In the genomic region with DNA sequence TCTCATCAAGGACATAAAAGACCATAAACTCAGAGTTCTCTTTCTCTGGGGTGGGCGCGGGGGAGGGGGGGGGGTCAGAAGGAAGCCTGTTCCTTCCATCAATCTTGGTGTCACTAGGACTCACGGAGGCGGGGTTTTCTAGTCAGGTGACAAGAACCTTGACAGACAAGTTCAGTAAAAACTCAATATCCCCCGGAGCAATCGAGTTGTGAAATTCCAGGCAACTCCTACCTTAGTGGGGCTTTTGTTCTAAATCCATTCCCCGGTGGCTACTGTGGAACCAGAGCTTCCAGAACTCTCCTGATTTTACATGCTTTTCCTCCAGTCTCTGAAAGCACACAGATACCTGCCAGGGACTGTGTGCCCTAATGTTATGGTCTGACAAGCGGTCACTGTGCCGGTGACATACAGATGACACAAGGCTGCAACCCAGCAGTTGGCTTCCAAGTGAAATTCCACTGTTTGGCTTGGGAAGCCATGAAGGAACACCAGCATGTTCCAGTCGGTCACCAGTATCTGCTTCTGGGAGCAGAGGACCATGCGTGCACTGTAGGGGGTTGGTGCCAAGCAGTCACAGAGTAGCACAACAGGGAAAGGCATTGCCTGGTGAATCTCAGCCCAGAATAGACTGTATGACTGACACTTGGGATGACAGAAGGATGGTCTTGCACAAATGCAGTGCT, we compare ENCODE assay signal across 12 mouse cellular contexts. TPM values are rescaled to one million over a fixed set of nuclear protein-coding genes. Genes with fewer than 3 reads are reported as not detected.
A peak's percentile ranks its signal among the peaks of the same experiment; 100 is the strongest.
DNase-seq lines count a peak whose midpoint lies in the region; ATAC-seq and TF ChIP-seq lines count a peak whose summit lies in the region.
"Had no signal": no experiment of that assay in that cellular context is flagged by ENCODE, and none has a peak within 500 bp of the region (broad histone marks: within the 10 kb centered on the region; RNA-seq: fewer than 3 reads in every experiment).

No protein-coding gene starts in this region.

- H3K4me3 ChIP-seq in hindbrain, embryonic 10.5 days = 0 out of 2 replicates have a peak overlapping the region, but pooled peaks have one; percentile 6
- H3K4me3 ChIP-seq in hindbrain, embryonic 12.5 days = no peak overlapping the region
- no peak overlapping the region for H3K4me3 ChIP-seq in brown adipose tissue, adult 24 weeks (ENCODE audit: insufficient read depth, low read depth, low read length)
- no peak overlapping the region for H3K4me3 ChIP-seq in liver, adult 2 months (ENCODE audit: insufficient read depth, low read depth, low read length)
- H3K4me3 ChIP-seq: forebrain, embryonic 15.5 days had no signal

- H3K9me3 ChIP-seq in hindbrain, embryonic 10.5 days = no peaks in the 10 kb centered on the region
- no peaks in the 10 kb centered on the region for H3K9me3 ChIP-seq in hindbrain, embryonic 12.5 days (replicated peaks)
- H3K9me3 ChIP-seq: forebrain, embryonic 15.5 days had no signal

- 67% methylated on average over 11 of the region's 11 CpGs for WGBS in hindbrain, embryonic 10.5 days
- WGBS in hindbrain, embryonic 12.5 days = 62% methylated on average over 11 of the region's 11 CpGs
- WGBS in liver, adult 2 months = 49% methylated on average over 11 of the region's 11 CpGs

- TF ChIP-seq CTCF in liver, adult 2 months (IDR thresholded peaks at IDR 0.05; ENCODE audit: low read depth, low read length) = no peak

- no peak overlapping the region for H3K4me2 ChIP-seq in hindbrain, embryonic 12.5 days (replicated peaks)
- H3K4me2 ChIP-seq: forebrain, embryonic 15.5 days had no signal

- no peak for ATAC-seq in hindbrain, embryonic 12.5 days (ENCODE audit: low FRiP score)
- no peak for ATAC-seq in megakaryocyte-erythroid progenitor cell, adult 5-6 weeks (replicated peaks; ENCODE audit: low FRiP score, low TSS enrichment, poor library complexity, severe bottlenecking)
- ATAC-seq: forebrain, embryonic 15.5 days had no signal

- no peak for TF ChIP-seq POLR2A in liver, adult 2 months (IDR thresholded peaks at IDR 0.05; ENCODE audit: extremely low read depth, insufficient read depth, low read length)

- H3K36me3 ChIP-seq in hindbrain, embryonic 10.5 days = peaks cover 21% of the 10 kb centered on the region; the same call in 1 of the 2 replicates
- no peaks in the 10 kb centered on the region for H3K36me3 ChIP-seq in hindbrain, embryonic 12.5 days
- no peaks in the 10 kb centered on the region for H3K36me3 ChIP-seq in liver, adult 2 months (ENCODE audit: control insufficient read depth, insufficient read depth, low read length)
- H3K36me3 ChIP-seq: forebrain, embryonic 15.5 days had no signal

- H3K27ac ChIP-seq in hindbrain, embryonic 10.5 days = peak overlapping the region; percentile 64
- no peak overlapping the region for H3K27ac ChIP-seq in hindbrain, embryonic 12.5 days
- H3K27ac ChIP-seq in brown adipose tissue, adult 24 weeks (replicated peaks; ENCODE audit: low read depth, low read length) = peak overlapping the region; percentile 15
- no peak overlapping the region for H3K27ac ChIP-seq in liver, adult 2 months (replicated peaks; ENCODE audit: insufficient read depth, low read depth, low read length)
- H3K27ac ChIP-seq: forebrain, embryonic 15.5 days had no signal

- H3K27me3 ChIP-seq in hindbrain, embryonic 10.5 days (ENCODE audit: insufficient read depth, poor library complexity, severe bottlenecking) = peaks cover 11% of the 10 kb centered on the region; the same call in 1 of the 2 replicates
- no peaks in the 10 kb centered on the region for H3K27me3 ChIP-seq in hindbrain, embryonic 12.5 days
- no peaks in the 10 kb centered on the region for H3K27me3 ChIP-seq in liver, adult 2 months (ENCODE audit: control insufficient read depth, insufficient read depth, low read length)
- H3K27me3 ChIP-seq: forebrain, embryonic 15.5 days had no signal

- peaks cover 78% of the 10 kb centered on the region for H3K4me1 ChIP-seq in hindbrain, embryonic 10.5 days (replicated peaks)
- peaks cover 59% of the 10 kb centered on the region for H3K4me1 ChIP-seq in hindbrain, embryonic 12.5 days
- H3K4me1 ChIP-seq in brown adipose tissue, adult 24 weeks (ENCODE audit: control insufficient read depth, insufficient read depth, insufficient read length, low read length) = peaks cover 44% of the 10 kb centered on the region
- H3K4me1 ChIP-seq in liver, adult 2 months (ENCODE audit: control insufficient read depth, insufficient read depth, low read length) = peaks cover 16% of the 10 kb centered on the region

- no peak overlapping the region for H3K9ac ChIP-seq in hindbrain, embryonic 12.5 days
- H3K9ac ChIP-seq in liver, adult 2 months (ENCODE audit: low read depth, low read length) = no peak overlapping the region
- H3K9ac ChIP-seq: forebrain, embryonic 15.5 days had no signal

- H3K79me2 ChIP-seq in liver, adult 2 months (ENCODE audit: control insufficient read depth, insufficient read depth, low read length) = peaks cover 50% of the 10 kb centered on the region; the same call in 1 of the 2 replicates

- no peak for DNase-seq in hindbrain, embryonic 10.5 days (ENCODE audit: low spot score)
- DNase-seq in gonadal fat pad, adult 2 months (ENCODE audit: low read depth) = peak; percentile 98
- DNase-seq in liver, adult 2 months (ENCODE audit: extremely low read depth, low read depth, low spot score) = peak; percentile 55
- no peak for DNase-seq in layer of hippocampus, adult 9-10 months (ENCODE audit: low spot score)
- DNase-seq in cerebellum, adult 18-20 months = no peak
- DNase-seq: cerebellum, postnatal 36 days; left cerebral cortex, postnatal 4 days; right cerebral cortex, postnatal 14 days had no signal

RNA-seq across cellular contexts. Expression of a gene that starts 2.8 kb away (rescaled TPM):
- polyA plus RNA-seq in hindbrain, embryonic 10.5 days (2016; fragmentation: Nextera tagmentation; extraction: Ambion mirVana) = 6.5 and 8.2 TPM in 2 replicates
- 7.2 and 8.0 TPM in 2 replicates for polyA plus RNA-seq in hindbrain, embryonic 12.5 days (2016; fragmentation: Nextera tagmentation; extraction: Ambion mirVana)
- 6.9 and 9.5 TPM in 2 replicates for polyA plus RNA-seq in brown adipose tissue, adult 24 weeks (2012; ENCODE audit: insufficient read depth, insufficient read length, missing spikeins)
- 11.2 and 16.1 TPM in 2 replicates for polyA plus RNA-seq in gonadal fat pad, adult 2 months (2012; rRNA removed)
- total RNA-seq in liver, adult 2 months (2014; rRNA removed) = 2.3 and 3.2 TPM in 2 replicates
- polyA plus RNA-seq in liver, adult 2 months (2012; rRNA removed) = 3.4 and 3.8 TPM in 2 replicates
- 29.6 and 42.1 TPM in 2 replicates for total RNA-seq in megakaryocyte-erythroid progenitor cell, adult 5-6 weeks (2014; fragmentation: Nextera tagmentation)
- 12.9 and 13.2 TPM in 2 replicates for total RNA-seq in megakaryocyte-erythroid progenitor cell, adult 5-6 weeks (2017)

Comparison
In these comparisons a context has a peak if more than half of its experiments do, and no peak if none do; other contexts are left out.
1. H3K27ac ChIP-seq: peak in hindbrain, embryonic 10.5 days (single experiment) and brown adipose tissue, adult 24 weeks (single experiment); none in hindbrain, embryonic 12.5 days (single experiment) and liver, adult 2 months (single experiment).
2. DNase-seq: peak in gonadal fat pad, adult 2 months (single experiment) and liver, adult 2 months (single experiment); none in hindbrain, embryonic 10.5 days (single experiment), layer of hippocampus, adult 9-10 months (single experiment) and cerebellum, adult 18-20 months (0 of 2).